In genomic region chr2:106713151-106713550, GRCm38 (mm10) we compare ENCODE assay signal across 15 mouse cellular contexts. TPM values are rescaled to one million over a fixed set of nuclear protein-coding genes. Genes with fewer than 3 reads are reported as not detected.
A peak's percentile ranks its signal among the peaks of the same experiment; 100 is the strongest.
DNase-seq lines count a peak whose midpoint lies in the region; ATAC-seq and TF ChIP-seq lines count a peak whose summit lies in the region.
"Had no signal": no experiment of that assay in that cellular context is flagged by ENCODE, and none has a peak within 500 bp of the region (broad histone marks: within the 10 kb centered on the region; RNA-seq: fewer than 3 reads in every experiment).

No protein-coding gene starts in this region.

- no peak for TF ChIP-seq CTCF in kidney, adult 2 months (conservative IDR thresholded peaks at IDR 0.05; ENCODE audit: insufficient read depth, insufficient read length, low read depth, low read length)

- no peak overlapping the region for H3K9ac ChIP-seq in kidney, embryonic 15.5 days
- no peak overlapping the region for H3K9ac ChIP-seq in limb, embryonic 12.5 days (replicated peaks)
- H3K9ac ChIP-seq: heart, embryonic 15.5 days; midbrain, embryonic 12.5 days; neural tube, embryonic 13.5 days had no signal

- H3K4me1 ChIP-seq in kidney, embryonic 15.5 days, result peaks cover 44% of the 10 kb centered on the region
- H3K4me1 ChIP-seq in kidney, adult 2 months (ENCODE audit: control insufficient read depth, insufficient read depth, low read length), result no peaks in the 10 kb centered on the region
- H3K4me1 ChIP-seq in limb, embryonic 12.5 days (replicated peaks), result peaks cover 62% of the 10 kb centered on the region

- no peaks in the 10 kb centered on the region for H3K9me3 ChIP-seq in kidney, embryonic 15.5 days (replicated peaks)
- no peaks in the 10 kb centered on the region for H3K9me3 ChIP-seq in limb, embryonic 12.5 days
- H3K9me3 ChIP-seq: heart, embryonic 15.5 days; midbrain, embryonic 12.5 days; neural tube, embryonic 13.5 days had no signal

- intact Hi-C loops in left cerebral cortex, postnatal 10 days (cut with DNase I), result no loop called here

- H3K27me3 ChIP-seq in kidney, embryonic 15.5 days, result 0 out of 2 replicates have a peak, but pooled peaks cover 5% of the 10 kb centered on the region
- no peaks in the 10 kb centered on the region for H3K27me3 ChIP-seq in kidney, adult 2 months (replicated peaks; ENCODE audit: control insufficient read depth, insufficient read depth, low read length)
- H3K27me3 ChIP-seq in limb, embryonic 12.5 days, result no peaks in the 10 kb centered on the region
- H3K27me3 ChIP-seq: heart, embryonic 15.5 days; midbrain, embryonic 12.5 days; neural tube, embryonic 13.5 days had no signal

- no peak overlapping the region for H3K4me2 ChIP-seq in kidney, embryonic 15.5 days
- H3K4me2 ChIP-seq in limb, embryonic 12.5 days, result peak overlapping the region; percentile 17; the same call in 1 of the 2 replicates
- H3K4me2 ChIP-seq: heart, embryonic 15.5 days; midbrain, embryonic 12.5 days; neural tube, embryonic 13.5 days had no signal

- H3K36me3 ChIP-seq in kidney, embryonic 15.5 days, result no peaks in the 10 kb centered on the region
- H3K36me3 ChIP-seq in kidney, adult 2 months (ENCODE audit: control insufficient read depth, insufficient read depth, low read length), result no peaks in the 10 kb centered on the region
- peaks cover 21% of the 10 kb centered on the region; the same call in 1 of the 2 replicates for H3K36me3 ChIP-seq in limb, embryonic 12.5 days
- H3K36me3 ChIP-seq: heart, embryonic 15.5 days; midbrain, embryonic 12.5 days had no signal

- H3K4me3 ChIP-seq in kidney, embryonic 15.5 days (replicated peaks), result no peak overlapping the region
- H3K4me3 ChIP-seq in kidney, adult 2 months (ENCODE audit: insufficient read depth, low read depth, low read length), result no peak overlapping the region
- H3K4me3 ChIP-seq in limb, embryonic 12.5 days (replicated peaks), result no peak overlapping the region
- H3K4me3 ChIP-seq: gastrocnemius, adult 2 months; heart, embryonic 15.5 days; midbrain, embryonic 12.5 days; neural tube, embryonic 13.5 days had no signal

- TF ChIP-seq POLR2A in kidney, adult 2 months (IDR thresholded peaks at IDR 0.05; ENCODE audit: low read depth, low read length), result no peak

- peak; percentile 63; the same call in 1 of the 2 replicates for ATAC-seq in kidney, embryonic 15.5 days (replicated peaks; ENCODE audit: low FRiP score)
- ATAC-seq in limb, embryonic 12.5 days (ENCODE audit: insufficient number of reproducible peaks, insufficient read depth, low FRiP score, low TSS enrichment, low read depth), result peak; percentile 52; the same call in 1 of the 2 replicates
- ATAC-seq: intestine, embryonic 16.5 days had no signal

- DNase-seq in kidney, adult 2 months, result no peak
- DNase-seq in brain, adult 2 months (ENCODE audit: low read depth, low spot score), result peak; percentile 65
- peak; percentile 19 to 38 for DNase-seq in cerebellum, postnatal 36 days
- DNase-seq in right cerebral cortex, postnatal 10 days (ENCODE audit: low spot score in 2 of 2), result no peak
- no peak for DNase-seq in left cerebral cortex, postnatal 10 days (ENCODE audit: extremely low spot score in 1 of 2, low spot score in 2 of 2)
- no peak for DNase-seq in right cerebral cortex, postnatal 36 days (ENCODE audit: low spot score in 2 of 2)
- DNase-seq: gastrocnemius, adult 2 months; layer of hippocampus, postnatal 36 days; lung, adult 18-20 months had no signal

- H3K27ac ChIP-seq in kidney, embryonic 15.5 days, result peak overlapping the region; percentile 49; the same call in 1 of the 2 replicates
- no peak overlapping the region for H3K27ac ChIP-seq in kidney, adult 2 months (ENCODE audit: insufficient read depth, low read depth, low read length)
- peak overlapping the region; percentile 82 for H3K27ac ChIP-seq in limb, embryonic 12.5 days
- H3K27ac ChIP-seq: gastrocnemius, adult 2 months; heart, embryonic 15.5 days; midbrain, embryonic 12.5 days; neural tube, embryonic 13.5 days had no signal

- WGBS in kidney, embryonic 15.5 days, result 10% methylated on average over 4 of the region's 4 CpGs
- WGBS in kidney, adult 2 months, result 30% methylated on average over 4 of the region's 4 CpGs
- WGBS in limb, embryonic 12.5 days, result 5% methylated on average over 4 of the region's 4 CpGs

RNA-seq across cellular contexts. Expression of gene Mpped2, which starts 20.1 kb away (rescaled TPM):
- 29.5 and 30.0 TPM in 2 replicates for polyA plus RNA-seq in kidney, embryonic 15.5 days (2015; fragmentation: Nextera tagmentation; extraction: Ambion mirVana)
- polyA plus RNA-seq in kidney, adult 2 months (2012; rRNA removed), result 3.4 and 4.1 TPM in 2 replicates
- 121 and 134 TPM in 2 replicates for polyA plus RNA-seq in limb, embryonic 12.5 days (2016; fragmentation: Nextera tagmentation; extraction: Ambion mirVana)
- 10 to 100 TPM; 45.7 to 52.7 TPM for total RNA-seq in left cerebral cortex, postnatal 10 days (2021)

Comparison
In these comparisons a context has a peak if more than half of its experiments do, and no peak if none do; other contexts are left out.
1. DNase-seq: peak in brain, adult 2 months (single experiment) and cerebellum, postnatal 36 days (2 of 2); none in kidney, adult 2 months (single experiment), right cerebral cortex, postnatal 10 days (0 of 2), left cerebral cortex, postnatal 10 days (0 of 2) and right cerebral cortex, postnatal 36 days (0 of 2).